Mouse (Mus musculus): ENCODE measurements around the gene Flnb. TPM values are rescaled to one million over a fixed set of nuclear protein-coding genes. Genes with fewer than 3 reads are reported as not detected.

Flnb gene
- polyA plus RNA-seq, 1 experiment, result 54.5 TPM

DNA sequence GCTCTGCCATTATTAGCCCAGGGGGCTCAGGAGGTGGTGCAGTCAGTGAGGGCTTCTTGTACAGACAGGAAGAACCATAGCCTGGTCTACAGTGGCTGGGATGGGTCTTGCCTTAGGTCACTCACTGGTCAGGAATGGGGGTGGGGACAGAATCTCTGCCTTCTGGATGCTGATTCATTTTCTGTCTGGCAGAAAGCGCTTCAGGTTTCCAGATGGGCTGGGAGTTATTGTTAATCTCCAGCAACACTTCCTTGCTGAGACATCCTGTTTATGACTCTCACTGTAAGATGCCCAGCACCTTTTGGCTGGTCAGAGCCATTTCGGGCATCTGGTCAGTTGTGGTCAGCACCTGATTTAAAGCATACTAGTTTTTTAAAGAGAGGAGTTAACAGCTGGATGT lies 55.8 kb downstream of the Flnb start:
- TF ChIP-seq MAX (IDR thresholded peaks at IDR 0.05; ENCODE audit: low read depth) (no peak), CEBPB (IDR thresholded peaks at IDR 0.05; ENCODE audit: insufficient read depth, poor library complexity, severe bottlenecking) (no peak), TCF3 (IDR thresholded peaks at IDR 0.05; ENCODE audit: insufficient read length, low read depth) (no peak), MYOD1 (IDR thresholded peaks at IDR 0.05; ENCODE audit: control insufficient read depth in 1 of 3, insufficient read length in 2 of 3, low read depth in 2 of 3) (no peak), USF1 (IDR thresholded peaks at IDR 0.05; ENCODE audit: low read depth) (no peak), MYOG (IDR thresholded peaks at IDR 0.05; ENCODE audit: control insufficient read depth in 1 of 3, insufficient read depth in 1 of 3, insufficient read length in 2 of 3, low read depth in 2 of 3) (no peak)
- no peak overlapping the region for H3K4me2 ChIP-seq (ENCODE audit: low read depth)
- no peaks in the 10 kb centered on the region for H3K79me2 ChIP-seq (ENCODE audit: control insufficient read depth, insufficient read depth)
- H3K36me3 ChIP-seq (ENCODE audit: control insufficient read depth, insufficient read depth), result peaks cover 49% of the 10 kb centered on the region
- no peak overlapping the region for H3ac ChIP-seq (ENCODE audit: control insufficient read depth, insufficient read length)
- H3K27me3 ChIP-seq (ENCODE audit: control insufficient read depth, insufficient read depth, insufficient read length), result no peaks in the 10 kb centered on the region
- H3K4me3 ChIP-seq, result no peak overlapping the region

GRCm38 (mm10) chr14:7874495-7874894 lies 56.7 kb downstream of the Flnb start:
- H3K36me3 ChIP-seq (ENCODE audit: control insufficient read depth, insufficient read depth), result peaks cover 42% of the 10 kb centered on the region

GRCm38 (mm10) chr14:7877957-7878356 lies 60.2 kb downstream of the Flnb start:
- TF ChIP-seq MAX (IDR thresholded peaks at IDR 0.05; ENCODE audit: low read depth) (no peak), TCF3 (IDR thresholded peaks at IDR 0.05; ENCODE audit: insufficient read length, low read depth) (no peak), E2F4 (IDR thresholded peaks at IDR 0.05; ENCODE audit: insufficient read depth) (no peak), POLR2A (IDR thresholded peaks at IDR 0.05; ENCODE audit: insufficient read length, low read depth) (no peak), REST (IDR thresholded peaks at IDR 0.05; ENCODE audit: insufficient read depth, insufficient read length) (no peak), CEBPB (IDR thresholded peaks at IDR 0.05; ENCODE audit: insufficient read depth, poor library complexity, severe bottlenecking) (no peak), TCF12 (IDR thresholded peaks at IDR 0.05; ENCODE audit: insufficient read depth, poor library complexity, severe bottlenecking) (no peak), MYOD1 (IDR thresholded peaks at IDR 0.05; ENCODE audit: control insufficient read depth in 1 of 3, insufficient read length in 2 of 3, low read depth in 2 of 3) (no peak), USF1 (IDR thresholded peaks at IDR 0.05; ENCODE audit: low read depth) (no peak), SRF (IDR thresholded peaks at IDR 0.05; ENCODE audit: control insufficient read depth, insufficient read length, low read depth) (no peak), POLR2AphosphoS2 (IDR thresholded peaks at IDR 0.05; ENCODE audit: insufficient read length, low read depth) (no peak), MYOG (IDR thresholded peaks at IDR 0.05; ENCODE audit: control insufficient read depth in 1 of 3, insufficient read depth in 1 of 3, insufficient read length in 2 of 3, low read depth in 2 of 3) (no peak)
- no peak overlapping the region for H3K4me2 ChIP-seq (ENCODE audit: low read depth)
- no peaks in the 10 kb centered on the region for H3K27me3 ChIP-seq (ENCODE audit: control insufficient read depth, insufficient read depth, insufficient read length)
- peaks cover 40% of the 10 kb centered on the region for H3K36me3 ChIP-seq (ENCODE audit: control insufficient read depth, insufficient read depth)
- peaks cover 11% of the 10 kb centered on the region for H3K79me2 ChIP-seq (ENCODE audit: control insufficient read depth, insufficient read depth)
- H3ac ChIP-seq (ENCODE audit: control insufficient read depth, insufficient read length), result no peak overlapping the region
- H3K4me3 ChIP-seq, result no peak overlapping the region

More at GRCm38 (mm10) chr14:7874495-7874894, 56.7 kb downstream of the Flnb start:
- no peak overlapping the region for H3K4me3 ChIP-seq
- H3ac ChIP-seq (ENCODE audit: control insufficient read depth, insufficient read length), result no peak overlapping the region
- H3K27me3 ChIP-seq (ENCODE audit: control insufficient read depth, insufficient read depth, insufficient read length), result no peaks in the 10 kb centered on the region
- TF ChIP-seq MAX (IDR thresholded peaks at IDR 0.05; ENCODE audit: low read depth) (no peak), CEBPB (IDR thresholded peaks at IDR 0.05; ENCODE audit: insufficient read depth, poor library complexity, severe bottlenecking) (no peak), SRF (IDR thresholded peaks at IDR 0.05; ENCODE audit: control insufficient read depth, insufficient read length, low read depth) (no peak), REST (IDR thresholded peaks at IDR 0.05; ENCODE audit: insufficient read depth, insufficient read length) (no peak), USF1 (IDR thresholded peaks at IDR 0.05; ENCODE audit: low read depth) (no peak), POLR2A (IDR thresholded peaks at IDR 0.05; ENCODE audit: insufficient read length, low read depth) (no peak), MYOD1 (IDR thresholded peaks at IDR 0.05; ENCODE audit: control insufficient read depth in 1 of 3, insufficient read length in 2 of 3, low read depth in 2 of 3) (no peak), POLR2AphosphoS2 (IDR thresholded peaks at IDR 0.05; ENCODE audit: insufficient read length, low read depth) (no peak), TCF3 (IDR thresholded peaks at IDR 0.05; ENCODE audit: insufficient read length, low read depth) (no peak), MYOG (IDR thresholded peaks at IDR 0.05; ENCODE audit: control insufficient read depth in 1 of 3, insufficient read depth in 1 of 3, insufficient read length in 2 of 3, low read depth in 2 of 3) (no peak), E2F4 (IDR thresholded peaks at IDR 0.05; ENCODE audit: insufficient read depth) (no peak), TCF12 (IDR thresholded peaks at IDR 0.05; ENCODE audit: insufficient read depth, poor library complexity, severe bottlenecking) (no peak)
- no peak overlapping the region for H3K4me2 ChIP-seq (ENCODE audit: low read depth)
- H3K79me2 ChIP-seq (ENCODE audit: control insufficient read depth, insufficient read depth), result peaks cover 1% of the 10 kb centered on the region

DNA sequence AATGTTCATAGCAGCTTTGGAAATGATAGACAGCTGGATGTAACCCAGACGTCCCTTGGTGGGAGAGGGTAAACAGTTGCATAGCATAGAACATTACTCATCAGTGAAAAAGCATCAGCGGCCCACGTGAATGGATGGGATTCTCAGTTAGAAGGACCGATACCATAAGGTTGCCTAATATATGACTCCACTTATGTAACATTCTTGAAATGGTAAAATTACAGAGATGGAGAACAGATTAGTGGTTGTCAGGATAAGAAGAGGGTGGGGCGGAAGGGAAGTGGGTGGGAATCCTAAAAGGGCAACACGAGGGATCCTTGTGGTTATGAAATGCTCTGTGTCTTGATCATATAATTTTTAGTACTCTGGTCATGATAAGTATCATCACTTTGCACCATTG lies 62.6 kb downstream of the Flnb start:
- Histone ChIP-seq H3ac (ENCODE audit: control insufficient read depth, insufficient read length) (no peak overlapping the region), H3K79me2 (ENCODE audit: control insufficient read depth, insufficient read depth) (peaks cover 11% of the 10 kb centered on the region), H3K36me3 (ENCODE audit: control insufficient read depth, insufficient read depth) (peaks cover 43% of the 10 kb centered on the region), H3K4me2 (ENCODE audit: low read depth) (no peak overlapping the region), H3K27me3 (ENCODE audit: control insufficient read depth, insufficient read depth, insufficient read length) (no peaks in the 10 kb centered on the region), H3K4me3 (no peak overlapping the region)
- TF ChIP-seq USF1 (IDR thresholded peaks at IDR 0.05; ENCODE audit: low read depth) (no peak), E2F4 (IDR thresholded peaks at IDR 0.05; ENCODE audit: insufficient read depth) (no peak), POLR2A (IDR thresholded peaks at IDR 0.05; ENCODE audit: insufficient read length, low read depth) (no peak), MYOG (IDR thresholded peaks at IDR 0.05; ENCODE audit: control insufficient read depth in 1 of 3, insufficient read depth in 1 of 3, insufficient read length in 2 of 3, low read depth in 2 of 3) (no peak), TCF12 (IDR thresholded peaks at IDR 0.05; ENCODE audit: insufficient read depth, poor library complexity, severe bottlenecking) (no peak), CEBPB (IDR thresholded peaks at IDR 0.05; ENCODE audit: insufficient read depth, poor library complexity, severe bottlenecking) (peak; percentile 81), MAX (IDR thresholded peaks at IDR 0.05; ENCODE audit: low read depth) (no peak), MYOD1 (IDR thresholded peaks at IDR 0.05; ENCODE audit: control insufficient read depth in 1 of 3, insufficient read length in 2 of 3, low read depth in 2 of 3) (no peak), REST (IDR thresholded peaks at IDR 0.05; ENCODE audit: insufficient read depth, insufficient read length) (no peak)

DNA sequence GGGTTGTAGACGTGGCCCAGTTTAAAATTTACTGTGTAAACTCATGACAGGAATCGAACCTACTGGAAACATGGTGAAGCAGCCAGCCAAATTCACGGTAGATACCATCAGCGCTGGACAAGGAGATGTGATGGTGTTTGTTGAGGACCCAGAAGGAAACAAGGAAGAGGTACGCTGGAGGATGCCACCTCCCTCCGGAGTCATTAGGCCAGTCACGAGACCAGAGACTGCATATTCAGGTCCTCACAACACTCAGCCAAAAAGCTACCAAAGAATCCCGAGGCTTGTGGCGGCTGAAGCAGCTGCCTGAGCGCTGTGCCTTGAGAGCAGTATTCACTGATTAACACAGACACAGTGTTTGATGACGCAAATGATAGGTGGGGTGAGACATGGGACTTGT lies 63.8 kb downstream of the Flnb start:
- no peak overlapping the region for H3K4me3 ChIP-seq
- H3K4me2 ChIP-seq (ENCODE audit: low read depth), result no peak overlapping the region
- TF ChIP-seq E2F4 (IDR thresholded peaks at IDR 0.05; ENCODE audit: insufficient read depth) (no peak), CEBPB (IDR thresholded peaks at IDR 0.05; ENCODE audit: insufficient read depth, poor library complexity, severe bottlenecking) (no peak), MYOG (IDR thresholded peaks at IDR 0.05; ENCODE audit: control insufficient read depth in 1 of 3, insufficient read depth in 1 of 3, insufficient read length in 2 of 3, low read depth in 2 of 3) (no peak), SRF (IDR thresholded peaks at IDR 0.05; ENCODE audit: control insufficient read depth, insufficient read length, low read depth) (no peak), TCF12 (IDR thresholded peaks at IDR 0.05; ENCODE audit: insufficient read depth, poor library complexity, severe bottlenecking) (no peak)
- peaks cover 46% of the 10 kb centered on the region for H3K36me3 ChIP-seq (ENCODE audit: control insufficient read depth, insufficient read depth)
- H3K27me3 ChIP-seq (ENCODE audit: control insufficient read depth, insufficient read depth, insufficient read length), result no peaks in the 10 kb centered on the region
- H3K79me2 ChIP-seq (ENCODE audit: control insufficient read depth, insufficient read depth), result peaks cover 11% of the 10 kb centered on the region
- no peak overlapping the region for H3ac ChIP-seq (ENCODE audit: control insufficient read depth, insufficient read length)
